Mouse (Mus musculus) natural killer cell, adult 2 months (primary cell): ENCODE results near the gene Coq8b.

Experiments
- DNase-seq, 2 experiments: peaks; one replicate each; pipeline ENCODE4 v3.0.0; 2022; ENCODE audit warnings: low spot score in 2 of 2

Gene Coq8b

DNA sequence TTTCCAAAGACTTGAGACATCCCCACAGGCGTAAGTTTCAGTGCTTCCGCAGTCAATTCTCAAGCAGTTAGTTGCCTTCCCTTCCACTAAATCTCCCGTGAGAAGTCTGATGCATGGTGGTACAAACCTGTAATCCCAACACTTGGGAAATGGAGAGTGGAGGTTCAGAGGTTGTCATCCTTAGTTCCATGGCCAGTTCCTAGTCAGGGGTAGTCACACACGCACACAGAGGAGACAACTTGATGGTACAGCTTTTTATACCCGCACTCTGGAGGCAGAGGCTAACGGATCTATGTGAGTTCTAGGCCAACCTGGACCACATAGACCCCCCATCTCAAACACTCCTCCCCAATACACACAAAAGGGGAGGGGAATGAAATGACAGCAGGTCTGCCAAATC, 4.0 kb upstream of the Coq8b start:
- no peak for DNase-seq

DNA sequence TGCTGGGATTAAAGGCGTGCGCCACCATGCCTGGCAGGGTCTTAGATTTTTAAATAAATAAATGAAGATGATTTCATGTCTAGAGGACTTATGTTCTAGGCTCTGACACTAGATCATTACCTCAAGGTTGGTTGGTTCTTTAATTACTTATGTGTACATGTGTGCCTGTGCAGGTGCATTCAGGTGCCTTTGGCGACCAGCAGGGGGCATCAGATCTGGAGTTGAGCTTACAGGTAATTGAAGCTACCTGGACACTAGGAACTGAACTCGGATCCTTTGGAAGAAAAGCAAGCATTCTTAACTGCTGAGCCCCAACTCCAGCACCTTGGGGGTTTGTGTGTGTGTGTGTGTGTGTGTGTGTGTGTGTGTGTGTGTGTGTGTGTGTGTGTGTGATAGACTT, 2.0 kb upstream of the Coq8b start:
- DNase-seq: no peak

DNA sequence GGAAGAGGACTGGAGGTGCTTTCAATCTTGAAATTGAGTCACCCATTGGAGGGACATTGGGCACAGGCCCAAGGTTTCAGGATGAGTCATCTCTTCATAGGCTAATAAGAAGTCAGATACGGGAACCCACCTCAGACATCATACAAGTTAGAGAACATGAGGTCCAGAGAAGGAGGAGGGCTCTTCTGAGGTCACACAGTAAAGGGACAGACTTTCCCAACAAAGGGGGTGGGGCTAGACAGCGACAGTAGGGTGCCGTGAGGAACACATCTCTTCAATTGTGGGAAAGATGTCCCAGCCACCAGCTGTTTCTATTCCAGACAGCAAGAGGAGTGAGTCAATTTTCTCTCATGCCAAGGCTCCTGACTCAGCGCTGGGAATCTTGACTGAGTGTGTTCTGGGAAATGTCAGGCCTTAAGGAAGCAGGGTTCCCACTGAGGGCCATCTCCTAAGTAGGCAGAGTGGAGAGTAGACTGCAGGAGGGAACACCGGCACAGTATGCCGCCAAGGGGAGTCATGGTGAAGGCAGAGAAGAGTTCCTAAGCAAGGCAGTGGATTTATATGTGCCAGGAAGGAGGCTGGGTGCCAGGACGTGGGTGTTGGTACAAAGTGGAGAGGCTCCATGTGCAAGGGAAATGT, 1.0 kb upstream of the Coq8b start:
- DNase-seq: no peak

DNA sequence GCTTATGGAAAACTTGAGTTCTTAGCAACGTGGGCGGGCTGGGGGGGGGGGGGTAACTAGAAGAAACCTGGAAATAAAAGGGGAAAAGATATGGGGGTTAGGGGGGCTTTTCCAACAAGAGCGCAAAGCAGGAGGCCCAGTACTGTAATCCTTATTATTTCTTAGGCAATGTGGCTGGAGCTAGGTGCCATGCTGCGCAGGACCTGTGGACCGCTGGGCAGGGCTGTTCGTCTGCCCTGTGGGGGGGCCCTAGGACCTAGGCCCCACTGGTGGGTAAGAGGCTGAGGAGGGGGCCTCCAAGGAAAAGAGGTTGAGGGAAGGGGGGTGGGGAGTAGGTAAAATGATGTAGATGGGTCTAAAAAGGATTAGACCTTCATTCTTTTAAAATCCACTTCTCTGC, 477 bp downstream of the Coq8b start:
- DNase-seq: no peak

DNA sequence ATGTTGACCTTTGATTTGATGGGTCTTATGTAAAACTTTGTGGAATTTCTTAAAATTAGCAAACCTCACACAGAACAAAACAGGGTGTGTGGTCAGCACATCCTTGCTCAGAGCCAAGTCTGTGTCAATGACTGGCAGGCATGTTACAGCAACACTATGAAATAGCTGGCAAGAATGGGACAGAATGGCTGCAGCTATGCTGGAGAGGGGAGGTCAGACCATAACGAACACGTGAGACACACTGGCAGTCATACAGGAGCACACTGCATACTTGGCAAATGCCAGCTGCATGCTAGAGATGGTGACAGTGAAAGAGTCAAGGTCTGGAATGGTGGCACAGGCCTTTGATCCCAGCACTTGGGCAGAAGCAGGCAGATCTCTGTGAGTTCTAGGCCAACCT, 2.9 kb downstream of the Coq8b start:
- DNase-seq: no peak

DNA sequence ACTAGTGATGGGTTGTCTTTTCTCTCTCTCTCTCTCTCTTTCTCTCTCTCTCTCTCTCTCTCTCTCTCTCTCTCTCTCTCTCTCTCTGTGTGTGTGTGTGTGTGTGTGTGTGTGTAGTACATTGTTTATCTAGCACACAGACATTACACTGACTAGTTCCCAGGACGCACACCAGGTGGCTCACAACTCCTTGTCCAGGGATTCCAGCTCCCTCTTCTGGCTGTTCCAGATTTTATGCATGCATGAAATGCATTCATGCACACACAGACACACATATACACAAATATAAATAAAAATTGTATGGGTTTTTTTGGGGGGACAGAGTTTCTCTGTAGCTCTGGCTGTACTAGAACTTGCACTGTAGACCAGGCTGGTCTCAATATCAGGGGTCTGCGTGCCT, 4.7 kb downstream of the Coq8b start:
- DNase-seq: no peak

DNA sequence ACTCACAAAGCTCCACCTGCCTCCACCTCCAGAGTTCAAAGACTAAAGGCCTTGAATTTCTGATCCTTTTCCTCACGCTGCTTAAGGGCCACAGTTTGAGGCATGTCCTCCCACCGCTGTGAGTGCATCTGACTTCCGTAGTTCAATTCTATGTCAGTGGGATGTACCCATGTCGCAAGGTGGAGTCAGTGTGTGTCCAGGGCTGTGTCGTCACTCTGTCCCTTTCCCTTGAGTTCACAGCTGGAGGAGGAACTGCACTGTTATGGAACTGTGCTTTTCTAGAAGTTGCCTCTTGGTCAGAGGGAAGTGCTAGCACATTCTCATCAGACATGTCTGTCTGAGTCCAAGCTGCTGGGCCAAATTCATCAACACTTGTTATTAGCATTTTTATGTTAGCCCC, 5.7 kb downstream of the Coq8b start:
- no peak for DNase-seq

DNA sequence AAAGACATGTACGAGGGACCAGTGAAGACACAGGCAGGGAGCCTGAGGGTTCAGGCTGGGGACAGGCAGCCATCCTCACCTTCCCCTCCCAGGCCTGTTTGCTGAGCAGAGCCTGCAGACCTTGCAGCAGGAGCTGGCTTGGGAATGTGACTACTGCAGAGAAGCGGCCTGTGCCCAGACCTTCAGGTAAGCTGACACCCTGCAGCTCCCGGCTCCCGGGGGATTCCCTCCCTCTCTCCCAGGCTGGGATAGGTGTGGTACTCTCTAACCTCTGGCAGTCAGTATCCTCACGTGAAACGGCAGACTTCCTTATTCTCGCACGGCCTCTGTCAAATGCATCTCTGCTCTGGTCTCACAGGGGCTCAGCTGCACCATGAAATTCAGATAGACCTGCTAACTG, 10.4 kb downstream of the Coq8b start:
- DNase-seq: no peak

DNA sequence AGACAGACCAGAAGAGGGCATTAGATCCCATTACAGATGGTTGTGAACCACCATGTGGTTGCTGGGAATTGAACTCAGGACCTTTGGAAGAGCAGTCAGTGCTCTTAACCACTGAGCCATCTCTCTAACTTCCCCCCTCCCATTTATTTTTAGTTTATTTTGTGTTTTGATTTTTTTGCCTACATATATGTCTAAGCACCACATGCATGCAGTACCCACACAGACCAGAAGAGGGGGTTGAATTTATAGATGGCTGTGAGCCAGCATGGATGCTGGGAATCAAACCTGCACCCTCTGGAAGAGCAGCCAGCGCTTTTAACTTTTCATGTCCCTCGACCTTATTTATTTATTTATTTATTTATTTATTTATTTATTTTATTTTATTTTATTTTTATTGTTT, 11.3 kb downstream of the Coq8b start:
- peak in 1 of 2 experiments; percentile 30 for DNase-seq

DNA sequence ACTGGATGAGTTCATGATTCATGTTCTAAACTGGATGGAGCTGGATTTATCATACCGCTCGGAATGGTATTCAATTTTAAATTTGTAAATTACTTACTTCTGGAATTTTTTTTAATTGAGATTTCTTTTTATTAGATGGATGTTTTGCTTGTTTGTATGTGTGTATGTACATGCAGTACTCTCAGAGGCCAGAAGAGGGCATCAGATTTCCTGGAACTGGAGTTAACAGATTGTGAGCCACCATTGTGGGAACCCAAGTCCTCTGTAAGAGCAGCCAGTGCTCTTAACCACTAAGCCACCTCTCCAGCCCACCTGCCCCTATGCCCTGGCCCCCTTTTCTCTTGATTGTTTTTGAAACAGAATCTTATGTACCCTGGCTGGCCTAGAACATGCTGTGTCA, 16.3 kb downstream of the Coq8b start:
- DNase-seq: no peak

DNA sequence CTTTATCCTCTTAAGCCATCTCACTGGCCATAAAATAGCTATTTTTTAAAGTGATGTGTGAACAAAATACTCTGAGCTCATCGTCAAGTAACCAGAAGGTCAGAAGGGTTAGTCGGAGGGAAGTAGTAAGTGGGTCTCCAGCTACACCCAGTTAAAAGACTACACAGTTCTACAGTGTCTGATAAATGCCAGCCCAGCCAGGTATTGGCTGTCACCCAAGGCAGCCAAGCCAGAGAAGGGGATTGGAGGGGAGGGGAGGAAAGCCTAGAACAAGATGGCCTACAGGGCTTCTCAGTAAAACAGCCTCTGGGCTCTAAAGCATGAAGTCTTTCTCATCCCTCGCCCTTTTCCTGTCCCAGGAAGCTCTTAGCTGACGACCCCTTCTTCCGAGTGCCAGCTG, 17.1 kb downstream of the Coq8b start:
- no peak for DNase-seq

DNA sequence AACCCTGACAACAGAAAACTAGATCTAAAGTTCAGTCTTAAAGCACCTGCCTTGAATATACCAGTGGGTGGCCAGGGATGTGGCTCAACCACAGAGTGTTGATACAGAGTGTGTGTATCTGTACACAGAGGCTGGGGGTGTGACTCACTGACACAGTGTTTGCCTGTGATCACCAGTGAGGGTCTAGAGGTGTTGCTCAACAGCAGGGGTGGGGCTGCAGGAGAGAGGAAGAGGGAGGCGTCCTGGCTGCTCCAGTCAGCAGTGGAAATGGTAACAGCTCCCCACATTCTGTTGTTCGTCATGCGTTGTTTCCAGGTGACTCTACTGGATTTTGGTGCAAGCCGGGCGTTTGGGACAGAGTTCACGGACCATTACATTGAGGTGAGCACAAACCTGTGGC, 19.1 kb downstream of the Coq8b start:
- peak in 1 of 2 experiments; percentile 17 for DNase-seq

DNA sequence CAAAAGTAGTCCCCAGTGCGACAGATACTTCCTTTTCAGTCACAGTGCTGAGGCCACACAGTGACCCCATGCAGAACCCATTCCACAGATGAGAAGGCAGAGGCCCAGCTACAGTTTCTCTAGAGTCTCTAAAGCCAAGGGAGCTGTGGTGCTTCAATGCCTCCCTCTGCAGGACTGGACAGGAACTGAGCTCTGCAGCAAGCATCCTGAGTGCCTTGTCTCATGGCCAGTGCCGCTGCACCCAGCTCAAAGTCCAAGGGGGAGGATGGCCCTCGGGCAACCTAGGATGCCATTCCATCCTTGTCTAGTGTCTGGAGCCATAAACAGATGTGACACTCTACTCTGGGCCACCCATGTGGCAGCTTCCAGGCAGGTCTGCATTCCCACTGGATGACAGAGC, 22.9 kb downstream of the Coq8b start:
- no peak for DNase-seq

DNA sequence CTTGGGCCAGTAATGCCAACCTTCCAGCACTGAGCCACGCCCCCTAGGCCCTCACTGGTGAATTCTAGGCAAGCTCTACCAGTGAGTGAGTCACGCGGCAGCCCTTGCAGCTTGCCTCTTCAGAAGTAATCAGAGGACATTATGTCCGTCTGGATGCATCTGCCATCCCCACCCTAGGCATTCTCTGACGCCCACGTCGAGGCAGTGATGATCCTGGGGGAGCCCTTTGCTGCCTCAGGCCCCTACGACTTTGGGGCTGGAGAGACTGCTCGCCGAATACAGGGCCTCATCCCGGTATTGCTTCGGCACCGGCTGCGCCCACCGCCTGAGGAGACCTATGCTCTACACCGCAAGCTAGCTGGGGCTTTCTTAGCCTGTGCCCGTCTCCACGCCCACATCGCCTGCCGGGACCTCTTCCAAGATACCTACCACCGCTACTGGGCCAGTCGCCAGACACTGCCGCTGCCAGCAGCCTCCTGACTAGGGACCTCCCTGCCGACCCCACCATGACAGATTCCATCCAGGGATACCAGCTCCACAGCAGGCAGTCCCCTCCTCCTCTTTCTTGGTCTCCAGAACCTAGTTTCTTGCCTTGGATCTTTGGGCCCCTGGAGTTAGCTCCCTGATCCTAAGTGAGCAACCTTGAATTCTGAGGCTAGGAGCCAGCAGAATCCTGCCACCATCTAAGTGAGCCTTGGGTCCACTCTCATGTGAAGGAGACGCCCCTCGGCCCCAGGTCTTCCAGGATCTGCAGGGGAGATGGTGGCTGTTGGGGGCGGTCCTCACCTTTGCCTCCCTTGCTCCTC, 24.4 kb downstream of the Coq8b start:
- no peak for DNase-seq

DNA sequence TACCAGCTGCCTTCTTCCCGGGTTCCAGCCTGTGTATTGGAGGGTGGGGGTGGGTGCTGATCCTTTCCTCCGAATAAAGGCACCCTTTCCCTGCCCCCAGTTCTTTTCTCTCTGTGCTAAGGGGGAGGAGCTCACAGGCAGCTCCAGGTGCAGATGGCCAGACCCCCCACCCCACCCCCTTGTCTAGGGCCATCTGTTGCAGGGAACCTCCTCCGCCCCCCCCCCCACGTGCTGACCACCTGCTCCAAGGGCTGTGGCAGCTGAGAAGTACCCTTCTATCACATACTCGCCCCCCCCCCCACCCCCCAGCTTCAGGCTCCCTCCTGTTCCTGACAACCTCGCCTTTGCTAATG, 25.0 kb downstream of the Coq8b start:
- DNase-seq: no peak

DNA sequence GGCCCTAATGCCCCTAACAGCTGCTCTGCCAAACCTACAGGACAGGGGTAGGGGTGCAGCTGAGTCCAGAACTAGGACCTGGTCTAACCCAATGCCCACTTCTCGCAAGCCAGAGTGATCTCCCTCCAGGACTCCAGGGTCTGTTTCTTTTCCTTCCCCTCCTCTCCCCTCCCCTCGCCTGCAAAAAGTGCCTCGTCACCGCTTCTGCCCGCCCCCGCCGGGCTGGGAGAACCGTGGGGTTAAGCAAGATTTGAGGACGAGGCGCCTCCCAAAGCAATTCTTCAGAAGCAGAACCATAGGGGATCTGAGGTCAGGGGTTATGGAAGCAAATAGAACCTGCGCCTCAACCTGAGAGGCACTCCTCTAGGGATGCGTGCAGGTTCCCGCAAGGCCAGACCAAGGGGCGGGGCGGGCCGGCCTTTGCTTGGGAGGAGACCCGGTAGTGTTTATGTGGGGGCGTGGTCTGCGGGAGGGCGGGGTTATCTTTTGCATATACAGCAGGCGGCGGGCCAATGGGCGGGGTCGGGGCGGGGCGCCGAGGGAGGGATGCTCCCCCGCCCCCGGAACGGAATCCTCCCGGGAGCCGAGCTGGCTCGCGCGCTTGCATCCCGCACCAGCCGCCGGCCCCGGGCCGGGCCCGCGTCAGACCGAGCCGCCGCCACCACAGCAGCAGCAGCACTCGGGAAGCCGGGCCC, 25.5 kb downstream of the Coq8b start, which contains the start of gene Numbl:
Gene Numbl, plus strand, starts transcription at position 229 of the 695 bp plus-strand sequence.
- DNase-seq: peak; percentile 85

DNA sequence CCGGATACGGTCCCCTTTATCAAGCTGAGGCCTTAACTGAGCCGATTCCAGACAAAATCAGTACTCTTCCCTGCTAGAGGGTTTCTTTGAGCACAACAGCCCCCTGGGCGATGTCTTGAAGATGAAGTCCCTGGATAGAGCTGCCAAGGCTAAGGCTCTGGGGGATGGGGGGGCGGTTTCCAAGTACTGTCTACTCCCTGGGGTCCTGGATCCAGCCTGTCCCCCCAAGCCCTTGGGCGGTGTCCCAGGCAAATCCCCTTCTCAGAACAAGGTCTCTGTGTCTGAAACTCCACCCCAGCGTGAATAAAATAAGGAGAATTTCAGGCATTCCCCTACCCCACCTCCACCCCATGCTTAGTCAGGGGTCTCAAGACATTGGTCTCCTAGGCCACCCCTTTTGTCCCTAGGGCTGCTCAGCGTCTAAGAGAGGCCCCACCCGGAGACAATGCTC, 26.5 kb downstream of the Coq8b start:
- DNase-seq: no peak

DNA sequence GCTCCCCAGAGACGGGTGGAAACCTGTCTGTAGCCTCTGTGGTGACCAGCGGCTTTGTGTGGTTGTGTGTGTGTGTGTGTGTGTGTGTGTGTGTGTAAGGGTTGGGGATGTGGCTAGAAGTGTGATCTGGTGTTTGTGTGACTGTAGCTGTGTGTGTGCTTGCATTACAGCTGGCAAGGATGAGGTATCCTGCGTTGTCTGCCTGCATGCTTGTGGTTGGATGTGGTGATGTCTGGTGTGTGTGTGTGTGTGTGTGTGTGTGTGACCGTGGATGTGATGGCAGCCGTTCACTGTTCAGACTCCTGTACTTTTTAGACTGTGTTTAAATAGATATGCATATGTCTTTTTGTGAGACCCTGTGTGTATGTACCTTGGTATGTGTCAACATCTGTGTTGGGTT, 26.9 kb downstream of the Coq8b start:
- DNase-seq: peak; percentile 42 to 60

DNA sequence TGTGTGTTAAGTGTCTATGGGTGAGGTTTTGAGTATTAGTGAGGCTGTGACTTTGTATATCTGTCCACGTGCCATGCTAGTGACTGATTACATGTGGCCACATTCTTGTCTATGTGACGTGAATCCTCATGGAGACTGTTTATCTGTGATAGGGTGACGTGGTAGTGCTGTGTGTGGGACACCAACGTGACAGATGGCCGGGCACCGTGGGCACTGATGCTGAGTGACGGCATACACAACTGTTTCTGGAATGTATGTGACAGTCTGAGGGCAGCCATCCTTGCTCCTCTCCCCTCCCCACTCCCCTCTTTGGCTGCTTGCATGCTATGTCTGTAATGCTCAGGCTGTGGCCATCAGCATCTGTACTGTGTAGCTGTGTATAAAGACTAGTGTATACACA, 28.0 kb downstream of the Coq8b start:
- no peak for DNase-seq

DNA sequence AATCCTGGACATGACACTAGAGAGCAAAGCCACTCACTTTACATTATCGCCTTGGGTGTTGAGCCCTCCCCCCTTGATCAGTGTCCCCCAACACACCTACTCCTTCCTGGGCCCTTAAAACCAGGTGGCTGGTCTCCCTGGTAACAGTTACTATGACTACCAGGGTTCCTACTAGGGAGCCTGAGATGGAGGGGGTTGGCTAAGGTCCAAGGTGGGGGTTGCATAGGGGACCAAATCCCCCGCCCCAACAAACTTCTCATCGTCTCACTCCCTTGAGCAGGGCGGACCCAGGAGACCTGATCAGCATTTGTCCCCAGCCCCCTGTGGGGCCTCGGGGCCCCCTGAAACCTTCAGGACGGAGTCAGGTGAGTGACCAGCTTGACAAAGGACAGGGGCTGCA, 29.1 kb downstream of the Coq8b start:
- DNase-seq: no peak

DNA sequence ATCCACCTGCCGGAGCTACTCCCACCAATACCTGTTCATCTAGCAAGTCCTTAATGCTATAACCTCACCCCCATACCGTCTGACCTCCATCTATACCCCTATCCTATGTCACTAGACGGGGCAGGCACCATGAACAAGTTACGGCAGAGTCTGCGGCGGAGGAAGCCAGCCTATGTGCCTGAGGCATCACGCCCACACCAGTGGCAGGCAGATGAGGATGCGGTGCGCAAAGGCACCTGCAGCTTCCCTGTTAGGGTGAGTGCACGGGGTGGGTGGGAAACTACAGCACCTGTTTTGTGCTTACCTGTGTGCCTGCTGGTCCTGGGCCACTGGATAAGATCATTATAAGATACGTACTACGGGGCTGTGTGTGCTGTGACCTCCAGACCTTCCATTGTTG, 31.9 kb downstream of the Coq8b start:
- no peak for DNase-seq

DNA sequence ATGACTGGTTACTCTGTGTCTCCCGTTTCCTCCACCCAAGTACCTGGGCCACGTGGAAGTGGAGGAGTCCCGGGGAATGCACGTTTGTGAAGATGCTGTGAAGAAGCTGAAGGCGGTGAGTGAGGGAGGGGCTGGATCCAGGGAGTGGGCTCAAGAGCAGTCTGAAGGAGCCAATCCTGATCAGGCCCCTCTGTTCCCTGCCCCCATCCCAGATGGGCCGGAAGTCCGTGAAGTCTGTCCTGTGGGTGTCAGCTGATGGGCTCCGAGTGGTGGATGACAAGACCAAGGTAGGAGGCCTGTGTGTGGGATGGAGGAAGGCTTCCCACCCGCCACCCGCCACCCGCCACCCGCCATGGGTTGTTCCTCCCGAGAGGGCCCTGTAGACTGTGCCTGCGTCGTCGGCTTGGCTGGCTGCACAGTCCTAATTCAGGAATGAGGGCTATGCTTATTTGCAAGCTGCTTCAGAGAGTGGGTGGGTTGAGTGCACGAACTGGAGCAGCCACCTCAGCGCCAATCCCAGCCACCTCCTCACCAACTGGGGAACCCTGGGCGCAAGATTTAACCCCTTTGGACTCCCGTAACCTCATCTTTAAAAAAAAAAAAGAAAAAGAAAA, 33.8 kb downstream of the Coq8b start:
- no peak for DNase-seq

DNA sequence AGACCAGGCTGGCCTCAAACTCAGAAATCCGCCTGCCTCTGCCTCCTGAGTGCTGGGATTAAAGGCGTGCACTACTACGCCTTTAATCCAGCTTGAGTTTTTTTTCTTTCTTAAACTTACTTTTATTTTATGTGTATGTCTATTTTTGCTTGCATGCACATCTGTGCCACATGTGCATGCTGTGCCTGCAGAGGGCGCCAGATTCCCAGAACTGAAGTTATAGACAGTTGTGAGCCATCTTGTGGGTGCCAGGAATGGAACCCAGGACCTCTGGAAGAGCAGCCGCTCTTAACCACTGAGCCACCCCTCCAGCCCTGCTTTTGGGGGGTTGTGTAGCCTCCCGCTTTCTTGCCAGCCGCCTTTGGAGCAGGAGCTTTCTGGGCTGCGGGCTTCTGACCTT, 38.6 kb downstream of the Coq8b start:
- no peak for DNase-seq
